Comparison of ENCODE assay signal across 11 mouse cellular contexts in the genomic region with DNA sequence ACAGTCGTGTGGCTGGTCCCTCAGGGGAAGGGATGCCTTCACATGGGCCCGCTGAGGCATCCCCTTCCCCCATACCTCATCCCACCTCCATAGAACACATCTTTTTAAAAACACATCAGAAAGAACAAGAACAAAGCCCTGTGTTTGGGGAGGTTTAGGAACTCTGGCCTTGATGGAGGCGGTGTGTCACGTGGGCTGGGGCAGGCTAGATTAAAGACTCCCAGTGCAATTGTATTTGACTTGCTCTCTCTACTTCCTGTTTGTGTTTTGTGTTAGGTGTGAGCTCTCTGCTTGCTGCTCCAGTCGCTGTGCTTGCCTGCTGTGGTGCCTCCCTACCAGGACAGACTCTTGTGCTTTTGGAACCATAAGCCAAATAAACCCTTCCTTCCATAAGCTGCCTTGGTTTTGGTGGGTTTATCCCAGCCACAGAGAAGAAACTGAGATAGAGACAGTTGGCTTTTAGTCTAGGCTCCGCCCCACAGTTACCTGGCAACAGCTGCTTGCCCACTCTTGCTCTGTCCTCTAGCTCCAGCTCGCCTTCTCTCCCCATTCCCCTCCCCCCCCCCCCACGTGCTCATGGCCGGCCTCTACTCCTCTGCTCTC. TPM values are rescaled to one million over a fixed set of nuclear protein-coding genes. Genes with fewer than 3 reads are reported as not detected.
A peak's percentile ranks its signal among the peaks of the same experiment; 100 is the strongest.
DNase-seq lines count a peak whose midpoint lies in the region; ATAC-seq lines count a peak whose summit lies in the region.
"Had no signal": no experiment of that assay in that cellular context is flagged by ENCODE, and none has a peak within 500 bp of the region (broad histone marks: within the 10 kb centered on the region; RNA-seq: fewer than 3 reads in every experiment).

No protein-coding gene starts in this region.

- 13% methylated on average over 9 of the region's 9 CpGs for WGBS in kidney, embryonic 16.5 days
- WGBS in limb, embryonic 13.5 days = 9% methylated on average over 9 of the region's 9 CpGs
- WGBS in stomach, embryonic 15.5 days = 13% methylated on average over 9 of the region's 9 CpGs

- peaks cover 13% of the 10 kb centered on the region for H3K4me1 ChIP-seq in kidney, embryonic 16.5 days (ENCODE audit: insufficient read depth, low read length)
- peaks cover 33% of the 10 kb centered on the region for H3K4me1 ChIP-seq in limb, embryonic 13.5 days
- peaks cover 9% of the 10 kb centered on the region; the same call in 1 of the 2 replicates for H3K4me1 ChIP-seq in stomach, embryonic 15.5 days

- H3K27me3 ChIP-seq in kidney, embryonic 16.5 days (ENCODE audit: insufficient read depth, low read length) = no peaks in the 10 kb centered on the region
- no peaks in the 10 kb centered on the region for H3K27me3 ChIP-seq in limb, embryonic 13.5 days
- no peaks in the 10 kb centered on the region for H3K27me3 ChIP-seq in stomach, embryonic 15.5 days (replicated peaks)

- no peak for ATAC-seq in kidney, embryonic 16.5 days (ENCODE audit: low FRiP score, low TSS enrichment)
- no peak for ATAC-seq in limb, embryonic 13.5 days (ENCODE audit: low FRiP score, low read depth)
- no peak for ATAC-seq in stomach, embryonic 15.5 days (ENCODE audit: insufficient read depth, low FRiP score, low read depth)
- ATAC-seq in cerebellum, adult (ENCODE audit: insufficient number of reproducible peaks, low FRiP score, low TSS enrichment) = no peak

- H3K9me3 ChIP-seq in kidney, embryonic 16.5 days (ENCODE audit: low read length) = no peaks in the 10 kb centered on the region
- H3K9me3 ChIP-seq in limb, embryonic 13.5 days = peaks cover 3% of the 10 kb centered on the region; the same call in 1 of the 2 replicates
- no peaks in the 10 kb centered on the region for H3K9me3 ChIP-seq in stomach, embryonic 15.5 days

- no peak overlapping the region for H3K9ac ChIP-seq in kidney, embryonic 16.5 days (replicated peaks; ENCODE audit: low read length)
- H3K9ac ChIP-seq in limb, embryonic 13.5 days = no peak overlapping the region
- no peak overlapping the region for H3K9ac ChIP-seq in stomach, embryonic 15.5 days

- no peak overlapping the region for H3K27ac ChIP-seq in kidney, embryonic 16.5 days (ENCODE audit: low read length)
- peak overlapping the region; percentile 70 for H3K27ac ChIP-seq in limb, embryonic 13.5 days
- H3K27ac ChIP-seq in stomach, embryonic 15.5 days = peak overlapping the region; percentile 40

- H3K36me3 ChIP-seq in kidney, embryonic 16.5 days (ENCODE audit: insufficient read depth, low read length) = no peaks in the 10 kb centered on the region
- H3K36me3 ChIP-seq in limb, embryonic 13.5 days = no peaks in the 10 kb centered on the region
- H3K36me3 ChIP-seq in stomach, embryonic 15.5 days = no peaks in the 10 kb centered on the region

- no peak overlapping the region for H3K4me3 ChIP-seq in kidney, embryonic 16.5 days (ENCODE audit: low read length)
- no peak overlapping the region for H3K4me3 ChIP-seq in limb, embryonic 13.5 days
- no peak overlapping the region for H3K4me3 ChIP-seq in stomach, embryonic 15.5 days (replicated peaks)

- no peak for DNase-seq in kidney, adult 11 months
- DNase-seq in embryo, embryonic 9.5 days (ENCODE audit: extremely low spot score) = peak; percentile 64
- no peak for DNase-seq in gastrocnemius, adult 18-20 months (ENCODE audit: low spot score)
- DNase-seq in cerebellum, adult 9-10 months = no peak
- DNase-seq: cerebellum, adult 2 months; heart, postnatal 10 days; lung, postnatal 10 days had no signal

- 0 out of 2 replicates have a peak overlapping the region, but pooled peaks have one; percentile 8 for H3K4me2 ChIP-seq in kidney, embryonic 16.5 days (replicated peaks; ENCODE audit: low read depth, low read length)
- H3K4me2 ChIP-seq in limb, embryonic 13.5 days (replicated peaks) = peak overlapping the region; percentile 61; the same call in 1 of the 2 replicates
- no peak overlapping the region for H3K4me2 ChIP-seq in stomach, embryonic 15.5 days

RNA-seq across cellular contexts. Expression of a gene that starts 12.7 kb away (rescaled TPM):
- polyA plus RNA-seq in kidney, embryonic 16.5 days (2015; fragmentation: Nextera tagmentation; extraction: Ambion mirVana) = 26.4 and 31.3 TPM in 2 replicates
- polyA plus RNA-seq in limb, embryonic 13.5 days (2015; fragmentation: Nextera tagmentation; extraction: Ambion mirVana) = 20.3 and 21.3 TPM in 2 replicates
- 22.3 and 24.3 TPM in 2 replicates for polyA plus RNA-seq in stomach, embryonic 15.5 days (2015; fragmentation: Nextera tagmentation; extraction: Ambion mirVana)
- total RNA-seq in gastrocnemius, adult 18-20 months (2021) = 10 to 100 TPM; 18.9 to 20.1 TPM

RNA-seq across cellular contexts. Expression of a gene that starts 14.2 kb away (rescaled TPM):
- 23.1 and 23.5 TPM in 2 replicates for polyA plus RNA-seq in kidney, embryonic 16.5 days (2015; fragmentation: Nextera tagmentation; extraction: Ambion mirVana)
- 19.4 and 21.9 TPM in 2 replicates for polyA plus RNA-seq in limb, embryonic 13.5 days (2015; fragmentation: Nextera tagmentation; extraction: Ambion mirVana)
- polyA plus RNA-seq in stomach, embryonic 15.5 days (2015; fragmentation: Nextera tagmentation; extraction: Ambion mirVana) = 17.1 and 18.7 TPM in 2 replicates
- 10 to 100 TPM; 11.4 to 12.5 TPM for total RNA-seq in gastrocnemius, adult 18-20 months (2021)

RNA-seq across cellular contexts. Expression of a gene that starts 32.0 kb away (rescaled TPM):
- 140 and 154 TPM in 2 replicates for polyA plus RNA-seq in kidney, embryonic 16.5 days (2015; fragmentation: Nextera tagmentation; extraction: Ambion mirVana)
- 8.9 and 12.8 TPM in 2 replicates for polyA plus RNA-seq in limb, embryonic 13.5 days (2015; fragmentation: Nextera tagmentation; extraction: Ambion mirVana)
- polyA plus RNA-seq in stomach, embryonic 15.5 days (2015; fragmentation: Nextera tagmentation; extraction: Ambion mirVana) = 55.5 and 58.4 TPM in 2 replicates
- 1 to 10 TPM; 1.2 to 1.3 TPM for total RNA-seq in gastrocnemius, adult 18-20 months (2021)
